23 mouse cellular contexts compared by ENCODE assay signal in genomic region chr6:116618073-116618472, GRCm38 (mm10). TPM values are rescaled to one million over a fixed set of nuclear protein-coding genes. Genes with fewer than 3 reads are reported as not detected.
DNase-seq lines count a peak whose midpoint lies in the region; ATAC-seq and TF ChIP-seq lines count a peak whose summit lies in the region.
"Had no signal": no experiment of that assay in that cellular context is flagged by ENCODE, and none has a peak within 500 bp of the region (broad histone marks: within the 10 kb centered on the region; RNA-seq: fewer than 3 reads in every experiment).

No protein-coding gene starts in this region.

- H3K27me3 ChIP-seq in kidney, postnatal 0 days (ENCODE audit: insufficient read depth, low read length), result no peaks in the 10 kb centered on the region
- H3K27me3 ChIP-seq in liver, postnatal 0 days (ENCODE audit: insufficient read depth, low read length), result no peaks in the 10 kb centered on the region
- no peaks in the 10 kb centered on the region for H3K27me3 ChIP-seq in liver, embryonic 12.5 days (replicated peaks)
- H3K27me3 ChIP-seq in CH12.LX (replicated peaks), result peaks cover 9% of the 10 kb centered on the region

- in situ Hi-C loops in CH12.LX (cut with MboI; ENCODE audit: low pct_ligation_motif_present, low pct_unique_long_range_greater_than_20kb, low sequenced_read_pairs), result loop anchor here (25.0 kb wide), 1 partner anchor 606 kb away; no protein-coding TSS in a partner anchor

- no peak overlapping the region for H3K9ac ChIP-seq in kidney, postnatal 0 days (ENCODE audit: low read depth, low read length)
- H3K9ac ChIP-seq in liver, postnatal 0 days (replicated peaks), result no peak overlapping the region
- H3K9ac ChIP-seq in liver, embryonic 12.5 days, result no peak overlapping the region
- no peak overlapping the region for H3K9ac ChIP-seq in CH12.LX (ENCODE audit: insufficient read depth, low read depth)
- H3K9ac ChIP-seq: hindbrain, embryonic 14.5 days had no signal

- TF ChIP-seq POLR2A in CH12.LX (IDR thresholded peaks at IDR 0.05; ENCODE audit: low read depth, low read length), result no peak

- no peaks in the 10 kb centered on the region for H3K4me1 ChIP-seq in kidney, postnatal 0 days (replicated peaks; ENCODE audit: insufficient read depth, low read length)
- peaks cover 8% of the 10 kb centered on the region; the same call in 1 of the 2 replicates for H3K4me1 ChIP-seq in liver, postnatal 0 days (ENCODE audit: insufficient read depth)
- H3K4me1 ChIP-seq in liver, embryonic 12.5 days, result 0 out of 2 replicates have a peak, but pooled peaks cover 8% of the 10 kb centered on the region
- H3K4me1 ChIP-seq in CH12.LX (ENCODE audit: control insufficient read depth in 1 of 2, insufficient read depth in 2 of 2), result peaks cover 2 to 6% of the 10 kb centered on the region in 2 experiments; a peak in 3 of 4 replicates
- H3K4me1 ChIP-seq: heart, embryonic 10.5 days had no signal

- H3K36me3 ChIP-seq in kidney, postnatal 0 days (ENCODE audit: insufficient read depth, low read length), result no peaks in the 10 kb centered on the region
- no peaks in the 10 kb centered on the region for H3K36me3 ChIP-seq in liver, postnatal 0 days (replicated peaks; ENCODE audit: insufficient read depth, low read length)
- no peaks in the 10 kb centered on the region for H3K36me3 ChIP-seq in liver, embryonic 12.5 days
- H3K36me3 ChIP-seq in CH12.LX (replicated peaks in 1 of 2; ENCODE audit: control insufficient read depth in 1 of 2, insufficient read depth in 1 of 2, low read length in 1 of 2), result no peaks in the 10 kb centered on the region
- H3K36me3 ChIP-seq: embryonic facial prominence, embryonic 10.5 days; G1E; heart, embryonic 10.5 days; hindbrain, embryonic 10.5 days had no signal

- H3K9me3 ChIP-seq in kidney, postnatal 0 days (replicated peaks; ENCODE audit: low read length), result no peaks in the 10 kb centered on the region
- H3K9me3 ChIP-seq in liver, postnatal 0 days (ENCODE audit: low read length), result no peaks in the 10 kb centered on the region
- no peaks in the 10 kb centered on the region for H3K9me3 ChIP-seq in liver, embryonic 12.5 days (replicated peaks)
- no peaks in the 10 kb centered on the region for H3K9me3 ChIP-seq in CH12.LX (replicated peaks; ENCODE audit: low read length)
- H3K9me3 ChIP-seq: embryonic facial prominence, embryonic 10.5 days; heart, embryonic 10.5 days; hindbrain, embryonic 10.5 days had no signal

- no peak for ATAC-seq in kidney, postnatal 0 days (replicated peaks; ENCODE audit: low FRiP score, low read depth)
- no peak for ATAC-seq in liver, postnatal 0 days
- no peak for ATAC-seq in liver, embryonic 12.5 days
- ATAC-seq: forebrain, embryonic 14.5 days had no signal

- no peaks in the 10 kb centered on the region for H3K79me2 ChIP-seq in CH12.LX (replicated peaks; ENCODE audit: control insufficient read depth, extremely low read depth, insufficient read depth, poor library complexity, severe bottlenecking)

- no peak for DNase-seq in gastrocnemius, adult 2 months
- no peak for DNase-seq in gastrocnemius, postnatal 4 days (ENCODE audit: low spot score in 2 of 2)
- no peak for DNase-seq in kidney, postnatal 0 days (ENCODE audit: low spot score)
- no peak for DNase-seq in kidney, adult 18-20 months
- no peak for DNase-seq in liver, postnatal 0 days
- DNase-seq in CH12.LX (ENCODE audit: extremely low read depth), result no peak
- no peak for DNase-seq in kidney, postnatal 4 days
- DNase-seq: adrenal gland, adult 8-10 months; adrenal gland, postnatal 36 days; cerebellum, adult 2 months; cerebellum, postnatal 10 days; gastrocnemius, postnatal 14 days; heart, postnatal 14 days had no signal

- intact Hi-C loops in gastrocnemius, adult 2 months (cut with DNase I), result no loop called here

- no peak for TF ChIP-seq EP300 in liver, postnatal 0 days (IDR thresholded peaks at IDR 0.05; ENCODE audit: low read depth)
- no peak for TF ChIP-seq EP300 in CH12.LX (IDR thresholded peaks at IDR 0.05; ENCODE audit: low read length)

- H3K4me3 ChIP-seq in gastrocnemius, adult 2 months, result no peak overlapping the region
- no peak overlapping the region for H3K4me3 ChIP-seq in kidney, postnatal 0 days (replicated peaks; ENCODE audit: low read depth, low read length)
- no peak overlapping the region for H3K4me3 ChIP-seq in liver, postnatal 0 days (ENCODE audit: low read depth, low read length)
- H3K4me3 ChIP-seq in liver, embryonic 12.5 days, result no peak overlapping the region
- H3K4me3 ChIP-seq in CH12.LX (replicated peaks in 1 of 3; ENCODE audit: low read depth in 2 of 3, low read length in 2 of 3, poor library complexity in 1 of 3), result no peak overlapping the region
- H3K4me3 ChIP-seq: embryonic facial prominence, embryonic 10.5 days; heart, embryonic 10.5 days; hindbrain, embryonic 10.5 days had no signal

- peak; percentile 57 for TF ChIP-seq RAD21 in CH12.LX (IDR thresholded peaks at IDR 0.05; ENCODE audit: low read depth, low read length)

- dilution Hi-C loops in CH12.LX (cut with MboI; ENCODE audit: extremely low pct_ligation_motif_present, extremely low pct_unique_long_range_greater_than_20kb, low sequenced_read_pairs), result no loop called here

- peak; percentile 25; the same call in 1 of the 2 replicates for TF ChIP-seq CTCF in gastrocnemius, adult 2 months (IDR thresholded peaks at IDR 0.05)
- peak; percentile 51 for TF ChIP-seq CTCF in kidney, postnatal 0 days (IDR thresholded peaks at IDR 0.05; ENCODE audit: low read depth)
- peak; percentile 19; the same call in 1 of the 2 replicates for TF ChIP-seq CTCF in liver, postnatal 0 days (IDR thresholded peaks at IDR 0.05; ENCODE audit: low read depth)
- peak in 1 of 2 experiments; percentile 59; a peak in 2 of 4 replicates for TF ChIP-seq CTCF in CH12.LX (conservative IDR thresholded peaks at IDR 0.05 in 1 of 2, IDR thresholded peaks at IDR 0.05 in 1 of 2; ENCODE audit: low read depth in 2 of 2, low read length in 2 of 2)

- no peak overlapping the region for H3K27ac ChIP-seq in gastrocnemius, adult 2 months
- H3K27ac ChIP-seq in kidney, postnatal 0 days, result no peak overlapping the region
- no peak overlapping the region for H3K27ac ChIP-seq in liver, postnatal 0 days (ENCODE audit: low read depth)
- H3K27ac ChIP-seq in liver, embryonic 12.5 days, result no peak overlapping the region
- no peak overlapping the region for H3K27ac ChIP-seq in CH12.LX (ENCODE audit: insufficient read depth, low read depth)
- H3K27ac ChIP-seq: embryonic facial prominence, embryonic 10.5 days; heart, embryonic 10.5 days; hindbrain, embryonic 10.5 days; hindbrain, embryonic 14.5 days had no signal

- H3K4me2 ChIP-seq in kidney, postnatal 0 days (ENCODE audit: low read length), result no peak overlapping the region
- H3K4me2 ChIP-seq in liver, postnatal 0 days (ENCODE audit: low read depth, low read length), result no peak overlapping the region
- no peak overlapping the region for H3K4me2 ChIP-seq in liver, embryonic 12.5 days
- H3K4me2 ChIP-seq in CH12.LX (ENCODE audit: insufficient read depth, low read depth, poor library complexity, severe bottlenecking), result no peak overlapping the region
- H3K4me2 ChIP-seq: hindbrain, embryonic 14.5 days had no signal

TF ChIP-seq in CH12.LX, 34 proteins besides CTCF, POLR2A, EP300 and RAD21:
- TF ChIP-seq PAX5 (IDR thresholded peaks at IDR 0.05; ENCODE audit: low read length) (no peak), SMC3 (IDR thresholded peaks at IDR 0.05; ENCODE audit: low read depth, low read length) (peak; percentile 24)
TF ChIP-seq in CH12.LX: peak in this region for 1.

RNA-seq across cellular contexts. Expression of gene Zfp422, which starts 10.7 kb away (rescaled TPM):
- 1 to 10 TPM; 7.7 to 7.9 TPM for total RNA-seq in gastrocnemius, adult 2 months (2021)
- 10 to 100 TPM; 29.6 to 30.9 TPM for total RNA-seq in gastrocnemius, postnatal 4 days (2021)
- 142 and 148 TPM in 2 replicates for polyA plus RNA-seq in kidney, postnatal 0 days (2015; fragmentation: Nextera tagmentation; extraction: Ambion mirVana)
- polyA plus RNA-seq in liver, postnatal 0 days (2015; fragmentation: Nextera tagmentation; extraction: Ambion mirVana), result 26.2 and 26.7 TPM in 2 replicates
- 43.6 and 45.1 TPM in 2 replicates for polyA plus RNA-seq in liver, embryonic 12.5 days (2016; fragmentation: Nextera tagmentation; extraction: Ambion mirVana)
- total RNA-seq in CH12.LX (2012; rRNA removed) (11.9 and 13.0 TPM in 2 replicates), CH12.LX (2014; rRNA removed) (25.9 and 33.4 TPM in 2 replicates)
- 31.1 and 33.2 TPM in 2 replicates for polyA plus RNA-seq in CH12.LX (2012; ENCODE audit: insufficient read length, low read depth)
- polyA plus RNA-seq: G1E had no signal

RNA-seq across cellular contexts. Expression of gene Depp1, which starts 32.3 kb away (rescaled TPM):
- 10 to 100 TPM in 1 of 2 experiments, 1 to 10 TPM in 1; 6.2 to 24.0 TPM for total RNA-seq in gastrocnemius, adult 2 months (2021)
- 10 to 100 TPM; 11.5 to 14.1 TPM for total RNA-seq in gastrocnemius, postnatal 4 days (2021)
- 35.6 and 36.8 TPM in 2 replicates for polyA plus RNA-seq in kidney, postnatal 0 days (2015; fragmentation: Nextera tagmentation; extraction: Ambion mirVana)
- polyA plus RNA-seq in liver, postnatal 0 days (2015; fragmentation: Nextera tagmentation; extraction: Ambion mirVana), result 103 and 122 TPM in 2 replicates
- polyA plus RNA-seq in liver, embryonic 12.5 days (2016; fragmentation: Nextera tagmentation; extraction: Ambion mirVana), result 2.2 and 3.3 TPM in 2 replicates
- total RNA-seq in CH12.LX (2012; rRNA removed), result 0.13 and 0.34 TPM in 2 replicates
- total RNA-seq in CH12.LX (2014; rRNA removed), result not detected in 2 replicates
- 0.31 and 0.47 TPM in 2 replicates for polyA plus RNA-seq in CH12.LX (2012; ENCODE audit: insufficient read length, low read depth)
- total RNA-seq: G1E; granulocyte monocyte progenitor cell, adult 5-6 weeks had no signal
- polyA plus RNA-seq: G1E had no signal

RNA-seq across cellular contexts. Expression of gene Olfr215, which starts 34.1 kb away (rescaled TPM):
- not detected for total RNA-seq in gastrocnemius, adult 2 months (2021)
- not detected for total RNA-seq in gastrocnemius, postnatal 4 days (2021)
- polyA plus RNA-seq in kidney, postnatal 0 days (2015; fragmentation: Nextera tagmentation; extraction: Ambion mirVana), result not detected in 2 replicates
- not detected in 2 replicates for polyA plus RNA-seq in liver, postnatal 0 days (2015; fragmentation: Nextera tagmentation; extraction: Ambion mirVana)
- not detected in 2 replicates for polyA plus RNA-seq in liver, embryonic 12.5 days (2016; fragmentation: Nextera tagmentation; extraction: Ambion mirVana)
- total RNA-seq in CH12.LX (2012; rRNA removed), result not detected in 2 replicates
- not detected in 2 replicates for total RNA-seq in CH12.LX (2014; rRNA removed)
- not detected in 2 replicates for polyA plus RNA-seq in CH12.LX (2012; ENCODE audit: insufficient read length, low read depth)
- total RNA-seq: adrenal gland, adult 8-10 months; adrenal gland, postnatal 36 days; gastrocnemius, postnatal 14 days; granulocyte monocyte progenitor cell, adult 5-6 weeks; heart, postnatal 14 days had no signal
- polyA plus RNA-seq: cerebellum, adult 2 months; embryonic facial prominence, embryonic 10.5 days; embryonic facial prominence, embryonic 14.5 days; forebrain, embryonic 14.5 days; G1E; heart, embryonic 10.5 days; heart, embryonic 14.5 days; hindbrain, embryonic 10.5 days; hindbrain, embryonic 14.5 days had no signal

RNA-seq across cellular contexts. Expression of gene Rassf4, which starts 55.7 kb away (rescaled TPM):
- total RNA-seq in gastrocnemius, adult 2 months (2021), result 1 to 10 TPM; 1.7 to 2.3 TPM
- 10 to 100 TPM; 14.5 to 14.7 TPM for total RNA-seq in gastrocnemius, postnatal 4 days (2021)
- 2.9 and 3.6 TPM in 2 replicates for polyA plus RNA-seq in kidney, postnatal 0 days (2015; fragmentation: Nextera tagmentation; extraction: Ambion mirVana)
- 7.2 and 9.6 TPM in 2 replicates for polyA plus RNA-seq in liver, postnatal 0 days (2015; fragmentation: Nextera tagmentation; extraction: Ambion mirVana)
- 3.3 and 4.0 TPM in 2 replicates for polyA plus RNA-seq in liver, embryonic 12.5 days (2016; fragmentation: Nextera tagmentation; extraction: Ambion mirVana)
- 29.0 and 32.3 TPM in 2 replicates for total RNA-seq in CH12.LX (2012; rRNA removed)
- total RNA-seq in CH12.LX (2014; rRNA removed), result 13.5 and 17.3 TPM in 2 replicates
- polyA plus RNA-seq in CH12.LX (2012; ENCODE audit: insufficient read length, low read depth), result 69.0 and 74.9 TPM in 2 replicates
- polyA plus RNA-seq: G1E had no signal
